Mouse (Mus musculus): ENCODE data around the gene 2310046K23Rik. TPM values are rescaled to one million over a fixed set of nuclear protein-coding genes. Genes with fewer than 3 reads are reported as not detected.
"Not testable (repeated sequence)": the region's sequence is repeated elsewhere in the genome, so short reads cannot be mapped to it uniquely, and the experiment has no call there.

2310046K23Rik gene
- total RNA-seq (2021): not detected
- long read RNA-seq, experiment 1: 0 reads
- long read RNA-seq, experiment 2: 0 reads

- Histone ChIP-seq H3K27ac (no peak within 1 kb of the TSS), H3K4me3 (no peak within 1 kb of the TSS)
- DNase-seq: no peak
- intact Hi-C loops (cut with DNase I): no loop called here
- TF ChIP-seq CTCF (IDR thresholded peaks at IDR 0.05): no peak
Measured at GRCm38 (mm10) chr3:92534411-92534810, at the start of gene 2310046K23Rik. Gene 2310046K23Rik (minus strand): TSS chr3:92534511.

GRCm38 (mm10) chr3:92583164-92583826 is 49.0 kb upstream of the 2310046K23Rik start:
- Histone ChIP-seq H3K4me3 (no peak overlapping the region), H3K27ac (no peak overlapping the region)
- intact Hi-C loops (cut with DNase I): no loop called here
- TF ChIP-seq CTCF (IDR thresholded peaks at IDR 0.05): no peak
- DNase-seq: no peak

GRCm38 (mm10) chr3:92579508-92579907 is 45.2 kb upstream of the 2310046K23Rik start:
- no peak for DNase-seq
- intact Hi-C loops (cut with DNase I): no loop called here
- H3K4me3 ChIP-seq: no peak overlapping the region
- no peak overlapping the region for H3K27ac ChIP-seq
- no peak for TF ChIP-seq CTCF (IDR thresholded peaks at IDR 0.05)

- no peak overlapping the region for H3K27ac ChIP-seq
- intact Hi-C loops (cut with DNase I): no loop called here
- no peak for DNase-seq
- no peak for TF ChIP-seq CTCF (IDR thresholded peaks at IDR 0.05)
- H3K4me3 ChIP-seq: no peak overlapping the region
Measured at GRCm38 (mm10) chr3:92578652-92579413, 44.5 kb upstream of the 2310046K23Rik start.

- H3K27ac ChIP-seq: no peak within 1 kb of the TSS
- no peak within 1 kb of the TSS for H3K4me3 ChIP-seq
- intact Hi-C loops (cut with DNase I): no loop called here
- DNase-seq: no peak
- TF ChIP-seq CTCF (IDR thresholded peaks at IDR 0.05): no peak
Measured at GRCm38 (mm10) chr3:92573449-92574041, 39.2 kb upstream of the 2310046K23Rik start, which contains the start of gene Ivl. Gene Ivl (minus strand): TSS chr3:92573735.

GRCm38 (mm10) chr3:92572514-92573155 is 38.3 kb upstream of the 2310046K23Rik start:
- DNase-seq: no peak
- Histone ChIP-seq H3K4me3 (no peak overlapping the region), H3K27ac (no peak overlapping the region)
- intact Hi-C loops (cut with DNase I): no loop called here
- TF ChIP-seq CTCF (IDR thresholded peaks at IDR 0.05): no peak

GRCm38 (mm10) chr3:92568752-92569151 is 34.4 kb upstream of the 2310046K23Rik start:
- intact Hi-C loops (cut with DNase I): no loop called here
- H3K4me3 ChIP-seq: no peak overlapping the region
- no peak for TF ChIP-seq CTCF (IDR thresholded peaks at IDR 0.05)
- DNase-seq: no peak
- H3K27ac ChIP-seq: no peak overlapping the region

- Histone ChIP-seq H3K4me3 (no peak overlapping the region), H3K27ac (no peak overlapping the region)
- no peak for TF ChIP-seq CTCF (IDR thresholded peaks at IDR 0.05)
- no peak for DNase-seq
- intact Hi-C loops (cut with DNase I): no loop called here
Measured at GRCm38 (mm10) chr3:92565418-92565817, 31.1 kb upstream of the 2310046K23Rik start.

GRCm38 (mm10) chr3:92512325-92512724 is 22.0 kb downstream of the 2310046K23Rik start:
- intact Hi-C loops (cut with DNase I): no loop called here
- no peak overlapping the region for H3K27ac ChIP-seq
- no peak for DNase-seq
- no peak for TF ChIP-seq CTCF (IDR thresholded peaks at IDR 0.05)
- no peak overlapping the region for H3K4me3 ChIP-seq

GRCm38 (mm10) chr3:92510786-92511185 is 23.5 kb downstream of the 2310046K23Rik start:
- intact Hi-C loops (cut with DNase I): no loop called here
- no peak overlapping the region for H3K27ac ChIP-seq
- DNase-seq: no peak
- H3K4me3 ChIP-seq: no peak overlapping the region
- TF ChIP-seq CTCF (IDR thresholded peaks at IDR 0.05): no peak

GRCm38 (mm10) chr3:92508185-92508584 is 26.1 kb downstream of the 2310046K23Rik start:
- Histone ChIP-seq H3K27ac (no peak overlapping the region), H3K4me3 (no peak overlapping the region)
- no peak for TF ChIP-seq CTCF (IDR thresholded peaks at IDR 0.05)
- DNase-seq: no peak
- intact Hi-C loops (cut with DNase I): no loop called here

GRCm38 (mm10) chr3:92503528-92503927 is 30.8 kb downstream of the 2310046K23Rik start:
- TF ChIP-seq CTCF (IDR thresholded peaks at IDR 0.05): no peak
- H3K4me3 ChIP-seq: no peak overlapping the region
- intact Hi-C loops (cut with DNase I): no loop called here
- DNase-seq: no peak
- H3K27ac ChIP-seq: no peak overlapping the region

GRCm38 (mm10) chr3:92500393-92500792 is 33.9 kb downstream of the 2310046K23Rik start, which contains the start of gene Sprr4:
Gene Sprr4 (minus strand): TSS chr3:92500493.
- Histone ChIP-seq H3K27ac (no peak within 1 kb of the TSS), H3K4me3 (no peak within 1 kb of the TSS)
- intact Hi-C loops (cut with DNase I): no loop called here
- TF ChIP-seq CTCF (IDR thresholded peaks at IDR 0.05): no peak
- DNase-seq: no peak

- intact Hi-C loops (cut with DNase I); H3K27ac ChIP-seq; DNase-seq; H3K4me3 ChIP-seq: not testable (repeated sequence)
Measured at GRCm38 (mm10) chr3:92490262-92490661, 44.0 kb downstream of the 2310046K23Rik start.

All from gastrocnemius, adult 2 months (tissue).